Mouse (Mus musculus) liver, postnatal 0 days (tissue): ENCODE measurements around the gene Mcat.
"Not testable (repeated sequence)": the region's sequence is repeated elsewhere in the genome, so short reads cannot be mapped to it uniquely, and the experiment has no call there.

Experiments
- CTCF ChIP-seq: sonication (generic); IDR thresholded peaks from 2 replicates; pipeline ENCODE4 v1.5.1; 2016; ENCODE audit warnings: antibody characterized with exemption, low read depth
- EP300 ChIP-seq: IDR thresholded peaks from 2 replicates; pipeline ENCODE4 v1.6.1; 2016; ENCODE audit warnings: antibody characterized with exemption, low read depth, mild to moderate bottlenecking

- TF ChIP-seq CTCF, EP300: not testable (repeated sequence)
These were observed 62.1 kb downstream of the Mcat start for GRCm38 (mm10) chr15:83501483-83501882.
